Mouse (Mus musculus) heart, embryonic 16.5 days (tissue): ENCODE data around the gene Rabepk. TPM values are rescaled to one million over a fixed set of nuclear protein-coding genes. Genes with fewer than 3 reads are reported as not detected.

ENCODE experiments used
- ATAC-seq: fragments of 200-750 bp; cut with Nextera tagmentation; replicated peaks from 2 replicates; pipeline ENCODE4 v1.8.0; 2017; ENCODE audit warnings: moderate number of reproducible peaks; ENCODE audit not compliant: insufficient read depth, low FRiP score; ENCODE audit errors: extremely low read depth
- H3K27ac ChIP-seq: fragments of 300-500 bp; sonication (generic); 2 replicates; pipeline ENCODE4 v1.5.1; 2014; ENCODE audit warnings: mild to moderate bottlenecking, low read length, control low read depth, moderate library complexity
- H3K27me3 ChIP-seq: fragments of 300-500 bp; sonication (generic); 2 replicates; pipeline ENCODE4 v1.6.1; 2014; ENCODE audit warnings: low read length, mixed read lengths; ENCODE audit not compliant: control insufficient read depth, insufficient read depth
- H3K36me3 ChIP-seq: fragments of 300-500 bp; sonication (generic); 2 replicates; pipeline ENCODE4 v1.6.1; 2014; ENCODE audit not compliant: control insufficient read depth, insufficient read depth
- H3K4me1 ChIP-seq: fragments of 300-500 bp; sonication (generic); 2 replicates; pipeline ENCODE4 v1.6.1; 2014; ENCODE audit warnings: low read length, mixed read lengths; ENCODE audit not compliant: control insufficient read depth, insufficient read depth
- H3K4me2 ChIP-seq: fragments of 300-500 bp; sonication (generic); 2 replicates; pipeline ENCODE4 v1.6.1; 2014; ENCODE audit warnings: low read depth, mild to moderate bottlenecking, control low read depth, low read length
- H3K4me3 ChIP-seq: fragments of 300-500 bp; sonication (generic); 2 replicates; pipeline ENCODE4 v1.5.1; 2014; ENCODE audit warnings: mild to moderate bottlenecking, control low read depth, low read length
- H3K9ac ChIP-seq: fragments of 300-500 bp; sonication (generic); 2 replicates; pipeline ENCODE4 v1.6.1; 2014; ENCODE audit warnings: low read length, control low read depth
- H3K9me3 ChIP-seq: fragments of 300-500 bp; sonication (generic); replicated peaks from 2 replicates; pipeline ENCODE4 v1.6.1; 2016; ENCODE audit warnings: low read length; ENCODE audit not compliant: control insufficient read depth
- WGBS: fragments of 180-500 bp; shearing (Covaris S2); extraction: QIAGEN DNeasy Blood & Tissue Kit; methylation state at CpG from one replicate; pipeline ENCODE4 v1.1.7; 2014; 5-methylcytosine and 5-hydroxymethylcytosine counted together
- polyA plus RNA-seq: library from polyadenylated mRNA; unstranded; fragments of >200 nt; fragmentation: Nextera tagmentation; extraction: Ambion mirVana; gene quantifications from 2 replicates; pipeline ENCODE4 v1.2.1, GENCODE M21; 2015

Rabepk gene
- polyA plus RNA-seq, 1 experiment from 2014 or later, result 26.9 TPM

DNA sequence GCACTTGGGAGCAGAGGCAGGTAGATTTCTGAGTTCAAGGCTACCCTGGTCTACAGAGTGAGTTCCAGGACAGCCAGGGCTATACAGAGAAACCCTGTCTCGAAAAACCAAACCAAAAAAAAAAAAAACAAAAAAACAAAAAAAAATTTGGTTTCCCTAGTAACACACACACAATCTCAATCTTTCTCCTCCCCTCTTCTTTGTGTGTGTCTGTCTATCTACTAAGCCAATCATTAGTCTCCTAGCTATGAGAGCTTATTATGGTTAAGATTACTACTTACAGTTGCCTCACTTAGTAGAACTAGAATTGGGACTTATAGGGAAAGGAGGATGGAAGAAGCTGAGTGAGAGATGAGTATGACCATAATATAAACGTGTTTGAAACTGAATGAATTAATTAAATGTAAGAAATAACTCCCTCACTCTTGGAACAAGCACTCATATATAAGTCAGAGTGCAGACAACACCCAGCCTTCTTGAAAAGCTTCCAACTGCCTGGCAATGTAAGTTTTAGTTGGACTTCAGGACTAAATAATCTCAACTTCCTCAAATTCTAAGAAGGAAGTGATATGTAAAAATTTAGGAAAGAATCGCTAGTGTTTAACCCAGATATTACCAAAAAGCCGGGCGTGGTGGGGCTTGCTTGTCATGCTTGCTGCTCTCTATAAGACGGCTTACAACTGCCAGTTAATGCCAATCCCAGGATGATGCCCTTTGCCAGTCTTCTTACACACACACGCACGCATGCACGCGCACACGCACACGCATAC lies 58.1 kb downstream of the Rabepk start:
- peaks cover 2% of the 10 kb centered on the region; the same call in 1 of the 2 replicates for H3K4me1 ChIP-seq
- no peak for ATAC-seq
- H3K27ac ChIP-seq, result no peak overlapping the region
- H3K9ac ChIP-seq, result no peak overlapping the region
- H3K36me3 ChIP-seq, result no peaks in the 10 kb centered on the region; the same call in 1 of the 2 replicates
- no peak overlapping the region for H3K4me3 ChIP-seq
- no peaks in the 10 kb centered on the region for H3K9me3 ChIP-seq
- H3K27me3 ChIP-seq, result no peaks in the 10 kb centered on the region
- H3K4me2 ChIP-seq, result no peak overlapping the region
- WGBS, result 90% methylated on average over 12 of the region's 12 CpGs

DNA sequence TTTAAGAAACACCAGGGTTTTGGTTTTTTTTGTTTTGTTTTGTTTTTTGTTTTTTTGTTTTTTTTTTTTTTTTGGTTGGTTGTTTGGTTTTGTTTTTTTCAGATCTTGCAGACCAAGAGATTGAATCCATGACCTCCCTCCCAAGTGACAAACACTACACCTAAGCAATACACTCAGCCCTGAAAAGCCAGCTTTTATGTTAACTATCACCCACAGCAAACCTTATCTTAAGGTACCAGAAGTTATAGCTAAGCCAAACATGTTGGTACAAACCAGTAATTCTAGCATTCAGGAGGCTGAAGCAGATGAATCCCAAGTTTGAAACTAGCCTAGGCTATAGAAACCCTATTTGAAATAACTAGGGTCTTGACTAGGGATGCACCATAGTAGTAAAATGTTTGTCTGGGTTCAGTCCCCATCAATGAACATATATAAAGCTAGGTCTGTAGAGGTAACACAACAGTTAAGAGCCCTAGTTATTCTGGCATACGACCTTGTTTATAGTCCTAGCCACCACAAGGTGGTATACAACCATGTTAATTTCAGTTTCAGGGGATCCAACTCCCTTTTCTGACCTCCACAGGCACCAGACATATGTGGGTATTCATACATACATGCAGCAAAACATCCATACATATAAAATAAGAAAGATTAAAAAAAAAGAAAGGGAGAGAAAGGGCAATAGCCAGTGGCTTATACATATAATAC lies 59.9 kb downstream of the Rabepk start:
- 66% methylated on average over 1 of the region's 1 CpGs for WGBS
- H3K4me1 ChIP-seq, result peaks cover 6% of the 10 kb centered on the region

DNA sequence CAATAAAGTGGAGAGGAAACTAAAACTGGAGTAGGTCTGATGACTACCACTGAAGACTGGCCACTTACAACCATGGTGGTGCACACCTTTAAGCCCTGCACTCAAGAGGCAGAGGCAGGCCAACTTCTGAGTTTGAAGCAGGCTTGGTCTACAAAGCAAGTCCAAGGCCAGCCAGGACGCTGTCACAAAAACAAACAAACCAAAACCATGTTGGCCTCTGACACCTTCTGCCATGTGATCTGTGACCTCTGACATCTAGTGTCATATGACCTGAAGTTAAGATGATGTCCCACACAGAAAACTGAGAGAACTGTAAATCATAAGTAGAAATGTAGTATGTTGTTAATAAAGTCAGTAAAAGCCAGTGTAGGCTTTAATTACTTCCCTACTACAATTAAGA lies 61.8 kb downstream of the Rabepk start:
- Histone ChIP-seq H3K9ac (no peak overlapping the region), H3K27me3 (no peaks in the 10 kb centered on the region)
- WGBS, result 63% methylated on average over 1 of the region's 1 CpGs

More for the DNA sequence above, 59.9 kb downstream of the Rabepk start:
- H3K9ac ChIP-seq, result no peak overlapping the region
- ATAC-seq, result no peak
- H3K27ac ChIP-seq, result no peak overlapping the region
- H3K27me3 ChIP-seq, result no peaks in the 10 kb centered on the region
- no peaks in the 10 kb centered on the region; the same call in 1 of the 2 replicates for H3K36me3 ChIP-seq
- no peak overlapping the region for H3K4me3 ChIP-seq
- no peaks in the 10 kb centered on the region for H3K9me3 ChIP-seq
- no peak overlapping the region for H3K4me2 ChIP-seq

DNA sequence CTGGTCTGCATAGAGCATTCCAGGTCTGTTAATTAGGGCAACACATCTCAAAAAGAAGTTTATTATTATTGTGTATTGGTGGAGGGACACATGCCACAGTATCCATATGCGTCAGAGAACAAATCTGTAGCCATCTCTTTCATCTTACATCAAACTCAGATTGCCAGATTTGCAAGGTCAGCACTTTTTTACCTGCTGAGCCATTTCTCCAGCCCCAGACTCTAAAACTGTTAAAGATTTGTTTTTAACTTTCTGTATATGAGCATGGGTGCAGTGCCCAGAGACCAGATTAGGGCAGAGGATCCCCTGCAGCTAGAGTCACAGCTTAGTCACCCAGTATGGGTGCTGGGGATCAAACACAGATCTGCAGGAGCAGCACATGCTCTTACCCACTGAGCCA lies 63.1 kb downstream of the Rabepk start:
- WGBS, result 97% methylated on average over 1 of the region's 1 CpGs
- Histone ChIP-seq H3K9me3 (no peaks in the 10 kb centered on the region), H3K36me3 (no peaks in the 10 kb centered on the region), H3K27ac (no peak overlapping the region), H3K27me3 (no peaks in the 10 kb centered on the region), H3K4me2 (no peak overlapping the region), H3K9ac (no peak overlapping the region), H3K4me3 (no peak overlapping the region), H3K4me1 (peaks cover 4% of the 10 kb centered on the region; the same call in 1 of the 2 replicates)
- no peak for ATAC-seq

More for the DNA sequence above, 61.8 kb downstream of the Rabepk start:
- H3K36me3 ChIP-seq, result no peaks in the 10 kb centered on the region
- ATAC-seq, result no peak
- peaks cover 6% of the 10 kb centered on the region for H3K4me1 ChIP-seq
- no peak overlapping the region for H3K4me2 ChIP-seq
- H3K9me3 ChIP-seq, result no peaks in the 10 kb centered on the region
- no peak overlapping the region for H3K4me3 ChIP-seq
- H3K27ac ChIP-seq, result no peak overlapping the region

Other genes starting within 250 kb of the Rabepk start
- gene Gapvd1, start 44.7 kb downstream of the Rabepk start, polyA plus RNA-seq, result 61.2 and 62.7 TPM in 2 replicates
- 630 and 742 TPM in 2 replicates for gene Hspa5, start 27.9 kb downstream of the Rabepk start, polyA plus RNA-seq
- 64.5 and 71.1 TPM in 2 replicates for gene Fbxw2, start 26.4 kb upstream of the Rabepk start, polyA plus RNA-seq
- gene Gm34653, start 33.1 kb upstream of the Rabepk start, polyA plus RNA-seq, result not detected in 2 replicates
- 0.20 and 0.32 TPM in 2 replicates for gene Cutal, start 74.5 kb upstream of the Rabepk start, polyA plus RNA-seq
- gene Psmd5, start 75.1 kb upstream of the Rabepk start, polyA plus RNA-seq, result 54.0 and 57.4 TPM in 2 replicates
- 2.1 and 2.6 TPM in 2 replicates for gene Phf19, start 114.1 kb upstream of the Rabepk start, polyA plus RNA-seq
- 2.7 and 3.3 TPM in 2 replicates for gene Traf1, start 161.9 kb upstream of the Rabepk start, polyA plus RNA-seq